Mouse (Mus musculus) frontal cortex, postnatal 14 days (tissue): ENCODE measurements at regions not wholly inside any gene's neighbourhood (a gene's known extent, or its start where the extent isn't known, plus 50 kb on each side); places are given as distances from the start of the nearest gene placed in this dataset.

Source experiments
- DNase-seq, 2 experiments: peaks; one replicate each; pipeline ENCODE4 v3.0.0; 2022; ENCODE audit warnings: low spot score in 2 of 2

DNA sequence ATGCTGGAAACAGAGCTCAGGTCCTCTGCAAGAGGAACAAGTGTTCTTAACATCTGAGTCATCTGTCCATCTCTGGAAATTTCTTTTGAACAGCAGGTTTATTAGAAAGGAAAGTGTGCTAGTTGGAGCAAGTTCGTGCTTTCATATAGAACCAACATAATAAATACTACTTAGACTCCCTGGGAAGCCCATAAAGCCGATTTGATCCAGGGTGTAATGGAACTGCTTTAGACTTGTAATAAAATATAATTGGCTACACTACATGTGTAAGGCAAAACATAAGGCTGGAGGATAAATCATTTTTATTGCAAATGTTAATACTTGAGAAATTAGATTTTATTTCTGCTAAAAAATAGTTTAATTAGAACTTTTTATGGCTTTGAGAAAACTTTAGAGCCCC lies 510.0 kb upstream of the Id4 start:
- DNase-seq: no peak

DNA sequence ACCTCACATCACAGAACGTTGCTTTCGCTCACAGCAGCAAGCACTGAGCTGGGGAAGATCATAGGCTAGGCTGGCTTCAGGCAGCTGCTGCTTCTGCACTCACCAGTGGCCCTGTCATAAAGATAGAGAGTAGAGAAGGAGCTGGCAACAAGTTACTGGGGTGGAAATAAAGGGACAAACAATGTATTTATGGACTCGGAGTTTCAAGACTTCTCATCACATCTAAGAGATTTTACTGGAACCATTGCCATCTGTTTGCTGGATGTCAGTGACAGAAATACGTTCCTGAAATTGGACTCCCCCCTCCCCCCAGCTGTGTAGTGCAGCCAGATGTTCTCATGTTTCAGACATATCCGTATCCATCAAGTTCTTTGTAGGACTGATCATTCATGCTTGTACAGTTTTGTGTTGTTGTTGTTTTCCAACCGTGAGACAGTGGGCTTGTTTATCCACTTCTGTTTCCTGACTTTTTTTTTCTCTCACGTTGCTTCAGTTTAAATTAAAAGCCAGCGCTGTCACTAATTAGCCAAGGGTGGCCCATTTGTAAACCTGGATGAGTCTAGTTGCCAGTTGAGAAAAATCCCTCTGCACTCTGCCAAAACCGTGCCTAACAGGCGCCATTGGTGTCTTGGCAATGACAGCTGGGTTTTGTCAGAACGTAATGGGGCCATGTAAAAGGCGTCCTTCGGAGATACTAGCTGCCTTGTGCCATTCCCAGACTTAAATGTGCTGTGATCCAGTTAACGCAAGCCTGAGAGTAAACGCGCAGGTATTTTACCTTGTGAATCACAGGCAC lies 496.0 kb upstream of the Id4 start:
- no peak for DNase-seq

DNA sequence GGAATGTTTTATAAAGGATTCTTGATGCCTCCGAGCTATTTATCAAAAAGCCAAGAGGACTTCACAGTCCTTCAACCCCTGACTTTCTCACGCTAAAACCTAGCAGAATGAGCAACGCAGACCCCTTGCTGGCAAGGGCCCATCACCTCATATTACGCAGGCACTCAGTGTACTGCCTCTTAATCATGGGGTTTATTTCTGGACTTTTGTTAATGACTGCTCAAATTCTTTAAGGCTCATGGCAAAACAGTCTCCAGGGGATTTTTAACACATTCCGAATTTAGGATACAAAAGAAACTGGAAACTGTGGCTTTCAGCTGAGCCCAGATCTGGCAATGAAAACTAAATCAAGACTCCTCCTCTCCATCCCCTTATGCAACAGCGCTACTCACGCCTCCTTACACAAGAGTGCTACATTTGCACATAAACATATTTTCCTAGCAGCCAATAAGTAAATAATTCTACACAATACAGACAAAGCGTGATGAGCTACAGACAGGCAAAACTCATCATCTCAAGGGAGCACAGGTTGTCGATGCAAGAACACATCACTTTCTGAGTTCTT lies 492.0 kb upstream of the Id4 start:
- no peak for DNase-seq

DNA sequence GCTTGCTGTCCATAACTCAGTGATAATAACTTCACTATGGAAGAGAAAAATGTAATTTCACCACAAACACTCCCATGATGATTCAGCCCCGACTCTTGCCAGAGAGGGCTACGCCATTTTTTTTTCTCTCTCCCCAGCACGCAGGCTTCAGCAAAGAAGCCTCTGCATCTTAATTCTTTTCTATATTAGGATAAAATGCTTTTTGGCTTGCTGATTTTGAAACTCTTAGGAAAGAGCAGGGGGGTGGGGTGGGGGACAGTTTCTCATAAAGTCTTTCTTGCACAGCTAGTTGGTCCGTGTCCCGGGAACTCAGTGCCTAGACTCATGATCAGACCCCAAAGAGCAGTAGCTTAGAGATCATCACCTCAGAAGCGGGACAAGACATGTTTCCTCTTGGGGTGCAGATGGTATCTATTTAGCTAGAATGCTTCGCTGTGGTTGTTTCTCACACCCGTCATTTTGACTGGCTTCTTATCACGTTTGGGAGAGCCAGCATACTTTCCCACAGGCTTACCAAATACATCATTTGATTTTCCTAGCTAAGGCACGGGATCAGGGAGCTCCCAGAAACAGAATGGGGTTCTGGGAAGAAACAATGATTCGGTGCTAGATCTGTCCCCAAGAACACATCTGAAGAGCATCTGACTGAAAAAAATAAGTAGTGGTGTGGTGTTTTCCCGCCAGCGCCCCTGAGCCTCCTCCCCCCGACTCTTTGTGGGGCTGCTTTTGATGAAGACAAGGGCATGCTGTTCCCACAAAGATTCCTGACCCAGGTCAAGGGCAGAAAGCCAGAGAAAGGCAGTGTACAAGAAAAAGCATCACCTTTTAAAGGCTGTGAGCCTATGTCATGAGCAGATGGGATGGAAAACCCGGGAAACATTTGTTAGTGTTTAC lies 483.6 kb upstream of the Id4 start:
- no peak for DNase-seq

DNA sequence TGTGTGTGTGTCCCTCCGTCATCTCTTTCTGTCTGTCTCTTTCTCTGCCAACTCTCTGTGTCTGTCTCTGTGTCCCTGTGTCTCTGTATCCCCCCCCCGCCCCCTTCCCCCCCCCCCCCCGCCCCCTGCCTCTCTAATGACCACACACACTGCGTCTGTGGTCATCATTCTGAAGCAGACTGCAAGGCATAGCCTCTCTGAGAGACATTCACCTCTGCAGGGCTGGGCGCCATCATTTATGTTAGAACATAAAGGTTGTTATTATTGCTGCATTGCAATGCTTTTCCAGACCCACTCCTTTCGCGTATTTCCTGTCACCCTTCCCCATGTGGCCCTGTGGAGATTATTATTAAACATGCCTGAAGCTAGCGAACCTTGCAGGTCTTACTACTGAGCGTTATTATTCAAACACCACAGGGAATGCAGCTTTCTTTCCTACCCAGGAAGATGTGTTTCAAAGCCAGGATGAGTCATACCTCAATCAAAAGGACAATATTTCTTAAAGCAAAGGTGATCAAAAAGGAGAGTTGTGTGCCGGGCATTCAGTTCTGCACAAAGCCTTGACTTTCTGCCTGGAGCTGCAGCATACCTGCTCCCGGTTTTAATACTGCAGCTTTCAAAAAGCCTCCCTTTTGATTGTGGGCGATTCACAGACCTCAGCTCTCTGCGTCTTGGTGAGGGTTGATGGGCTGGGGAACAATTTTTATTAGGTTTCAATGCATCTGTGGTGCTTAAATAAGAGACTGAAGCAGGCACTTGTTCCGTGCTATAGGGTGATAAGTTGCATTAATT lies 482.6 kb upstream of the Id4 start:
- no peak for DNase-seq

DNA sequence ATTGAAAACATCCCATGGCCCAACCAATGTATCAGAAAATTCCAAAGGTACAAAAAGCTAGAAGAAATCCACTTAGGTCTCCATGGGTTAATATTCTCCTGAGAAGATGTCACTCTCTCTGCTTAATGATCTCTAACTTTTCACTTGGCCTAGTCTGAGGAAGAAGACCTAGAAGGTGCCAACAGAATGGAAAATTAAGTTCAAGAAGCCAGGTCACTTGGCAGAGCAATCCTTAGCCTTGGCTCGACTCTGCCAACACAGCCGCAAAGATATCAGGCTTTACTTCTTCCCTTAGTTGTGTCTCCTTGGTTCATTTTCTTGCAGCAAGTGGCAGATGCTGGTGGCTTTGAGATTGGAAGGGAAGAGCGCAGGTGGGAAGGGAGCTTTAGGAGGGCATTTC lies 476.6 kb upstream of the Id4 start:
- DNase-seq: no peak

DNA sequence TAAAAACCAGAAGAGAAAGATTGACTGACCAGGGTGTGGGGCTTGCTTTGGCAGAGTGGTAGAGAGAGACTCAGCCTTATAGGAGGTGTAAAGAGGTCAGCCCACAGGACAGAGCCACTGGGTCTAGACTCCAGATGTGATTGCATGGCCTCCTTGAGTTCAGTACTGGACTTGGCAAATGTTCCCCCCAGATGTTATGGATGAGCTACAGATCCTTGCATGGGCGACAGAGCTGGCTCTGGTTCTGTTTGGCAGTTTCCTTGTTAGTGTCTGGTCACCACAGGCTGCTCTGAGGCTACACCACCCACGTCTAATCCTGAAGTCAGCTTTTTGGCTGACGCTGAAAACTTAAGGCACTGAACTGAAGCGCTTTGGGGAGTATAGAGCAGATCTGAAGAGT lies 463.2 kb upstream of the Id4 start:
- no peak for DNase-seq

DNA sequence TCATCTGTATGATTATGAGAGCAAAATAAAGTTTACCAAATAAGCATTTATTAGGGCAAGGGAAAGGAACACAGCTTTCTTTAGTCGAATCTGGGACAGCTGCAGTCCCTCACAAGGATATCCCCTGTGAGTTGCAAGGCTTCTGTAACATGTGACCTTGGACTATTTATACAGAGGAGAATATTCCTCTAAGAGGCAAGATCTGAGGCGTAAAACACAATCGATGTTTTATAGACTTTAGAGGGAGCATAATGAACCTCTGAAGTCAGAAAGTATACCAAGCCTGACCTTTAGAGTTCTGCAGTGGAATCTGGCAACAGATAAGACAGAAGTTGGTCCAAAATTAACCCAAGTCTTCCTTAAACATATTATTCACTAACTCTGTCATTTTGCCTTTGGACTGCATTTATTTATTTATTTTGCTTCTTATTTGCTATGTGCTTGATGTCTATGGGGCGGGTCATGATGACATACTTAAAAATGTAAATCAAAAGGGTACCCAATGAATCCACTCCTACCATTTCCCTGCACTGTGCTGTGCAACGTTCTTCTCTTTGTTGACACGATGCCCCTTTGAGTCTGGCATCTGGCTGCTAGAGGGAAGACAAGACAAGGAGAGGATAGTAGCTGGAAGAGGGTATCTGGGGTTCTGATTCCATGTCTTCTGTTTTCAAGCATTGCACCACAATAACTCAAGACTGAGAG lies 449.2 kb upstream of the Id4 start:
- DNase-seq: no peak

DNA sequence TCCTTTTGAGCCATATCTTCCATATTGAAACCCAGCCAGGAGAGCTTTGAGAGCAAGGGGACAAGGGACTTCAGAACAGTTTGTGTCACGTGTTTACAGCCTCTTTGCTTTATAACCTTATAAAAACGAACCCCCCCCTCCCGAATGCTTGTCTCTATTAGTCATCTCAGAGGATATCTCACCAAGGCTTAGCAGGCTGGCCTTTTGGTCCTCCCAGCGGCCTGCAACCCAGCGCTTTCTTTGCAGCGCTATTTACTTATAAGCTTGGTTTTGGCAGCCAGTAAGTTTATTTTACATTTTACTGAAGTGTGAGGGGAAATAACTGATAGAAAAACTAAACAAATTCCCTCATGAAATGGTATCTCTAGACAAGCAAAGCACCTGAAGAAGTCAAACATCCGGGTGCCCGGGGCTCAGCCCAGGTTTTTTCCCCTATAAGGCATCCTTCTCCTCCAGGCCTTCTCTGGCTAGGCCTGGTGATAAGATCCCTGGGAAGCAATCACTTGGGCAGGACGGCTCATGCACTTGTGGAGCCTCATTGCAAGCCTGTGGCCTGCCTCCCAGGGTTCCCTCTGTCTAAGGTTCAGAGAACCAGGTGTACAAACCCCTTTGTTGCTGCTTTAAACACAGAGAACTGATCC lies 442.0 kb upstream of the Id4 start:
- no peak for DNase-seq

DNA sequence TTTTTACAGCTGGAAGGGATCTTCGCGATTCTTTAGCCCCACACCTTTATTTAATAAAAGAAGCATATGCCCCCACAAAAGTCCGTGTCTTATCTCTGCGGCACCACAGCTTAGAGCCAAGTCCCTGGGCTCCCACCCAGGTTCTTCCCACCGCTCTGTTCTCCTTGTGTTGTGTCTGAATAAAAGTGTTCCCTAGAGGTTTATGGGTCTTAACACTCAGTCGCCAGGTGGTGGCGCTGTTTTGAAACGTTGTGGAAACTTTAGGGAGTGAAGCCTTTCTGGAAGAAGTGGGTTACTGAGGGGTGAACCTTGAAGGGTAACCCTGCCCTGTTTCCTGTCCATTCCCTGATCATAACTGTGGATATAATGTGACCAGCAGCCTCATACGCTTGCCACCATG lies 424.5 kb upstream of the Id4 start:
- DNase-seq: peak; percentile 11 to 33

DNA sequence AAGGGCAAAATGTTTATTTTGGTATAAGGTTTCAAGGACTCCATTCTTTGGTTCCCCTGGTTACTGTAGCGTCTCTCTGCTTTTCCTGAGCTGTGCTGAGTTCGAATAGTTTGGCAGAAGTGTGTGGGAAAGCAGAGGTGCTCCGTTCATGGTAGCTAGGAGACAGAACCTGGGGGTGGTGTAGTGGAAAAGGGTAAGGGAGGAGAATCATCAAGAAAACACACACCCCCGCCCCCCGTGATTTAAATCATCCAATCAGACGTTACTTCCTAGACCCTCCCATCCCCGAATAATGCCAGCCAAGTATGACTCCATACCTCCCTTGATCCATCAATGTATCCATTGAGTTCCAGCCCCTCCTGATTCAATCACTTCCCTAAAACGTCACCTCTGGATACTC lies 418.6 kb upstream of the Id4 start:
- peak in 1 of 2 experiments; percentile 6 for DNase-seq

DNA sequence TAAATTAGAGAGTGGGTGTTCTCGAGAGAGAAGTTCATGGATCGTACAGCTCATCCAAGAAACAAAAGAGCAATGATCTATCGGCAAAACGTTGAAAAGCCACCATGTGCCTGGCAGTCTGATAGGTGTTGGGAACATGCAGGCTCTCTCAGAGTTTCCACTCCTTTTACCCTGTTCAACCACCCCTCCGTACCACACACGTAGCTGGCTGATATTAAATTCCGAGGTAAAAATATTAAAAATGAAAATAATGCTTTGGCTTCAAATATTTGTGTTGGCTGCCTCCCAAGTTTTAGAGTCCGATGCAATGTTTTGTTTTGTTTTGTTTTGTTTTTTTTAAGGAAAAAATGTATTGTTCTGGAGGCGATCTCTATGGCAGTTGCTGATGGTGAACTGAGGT lies 418.0 kb upstream of the Id4 start:
- DNase-seq: no peak

DNA sequence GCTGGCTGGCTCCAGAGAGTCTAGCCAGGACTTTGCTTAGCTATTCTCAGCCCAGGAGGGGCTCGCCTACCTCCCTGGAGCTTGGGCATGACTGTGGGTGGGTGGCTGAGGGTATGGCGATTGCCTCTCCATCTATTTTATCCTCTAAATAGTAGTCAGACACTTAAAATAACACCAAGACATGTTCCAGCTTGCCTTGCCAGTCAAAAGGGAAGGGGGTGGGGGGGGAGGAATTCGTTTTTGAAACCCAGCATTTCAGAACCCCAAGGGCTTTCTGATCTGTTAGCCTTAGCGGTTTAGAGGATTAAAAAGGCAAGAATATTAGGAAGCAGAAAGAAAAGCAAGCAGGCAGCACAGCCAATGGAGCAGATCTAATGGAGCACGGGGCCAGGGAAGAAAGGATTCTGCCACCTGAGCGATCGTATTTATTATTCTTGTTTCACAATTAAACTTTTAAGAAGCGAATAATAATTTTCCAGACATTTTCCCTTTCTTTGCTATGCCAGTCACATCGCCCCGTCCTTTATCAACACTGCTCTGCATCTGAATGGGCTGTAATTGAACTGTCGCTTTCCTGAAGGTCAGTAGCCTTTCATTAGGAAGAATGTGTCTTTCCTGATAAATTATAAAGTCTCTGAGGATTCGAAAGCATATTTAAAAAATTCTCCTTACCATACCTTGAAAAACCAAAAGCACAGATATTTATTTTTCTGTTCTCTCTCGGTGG lies 417.3 kb upstream of the Id4 start:
- DNase-seq: no peak

DNA sequence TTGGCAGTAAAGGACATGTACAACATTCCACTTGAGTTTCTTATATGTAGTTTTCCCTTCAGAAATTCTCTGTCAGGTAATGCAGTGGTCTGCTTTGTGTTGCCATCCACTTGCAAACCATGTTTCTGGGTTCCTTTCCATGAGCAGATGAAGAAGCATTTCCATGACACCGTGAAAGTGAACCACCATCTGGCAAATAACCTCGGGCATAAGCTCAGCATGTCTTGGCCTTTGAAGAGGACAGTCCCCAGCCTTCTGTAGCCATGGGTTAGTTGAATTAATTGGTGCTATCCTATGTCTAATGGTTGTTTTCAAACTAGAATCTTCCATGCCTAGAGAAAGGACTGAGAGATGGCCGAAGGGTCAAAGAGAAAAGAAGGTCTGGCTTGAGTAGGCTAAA lies 414.3 kb upstream of the Id4 start:
- DNase-seq: no peak

DNA sequence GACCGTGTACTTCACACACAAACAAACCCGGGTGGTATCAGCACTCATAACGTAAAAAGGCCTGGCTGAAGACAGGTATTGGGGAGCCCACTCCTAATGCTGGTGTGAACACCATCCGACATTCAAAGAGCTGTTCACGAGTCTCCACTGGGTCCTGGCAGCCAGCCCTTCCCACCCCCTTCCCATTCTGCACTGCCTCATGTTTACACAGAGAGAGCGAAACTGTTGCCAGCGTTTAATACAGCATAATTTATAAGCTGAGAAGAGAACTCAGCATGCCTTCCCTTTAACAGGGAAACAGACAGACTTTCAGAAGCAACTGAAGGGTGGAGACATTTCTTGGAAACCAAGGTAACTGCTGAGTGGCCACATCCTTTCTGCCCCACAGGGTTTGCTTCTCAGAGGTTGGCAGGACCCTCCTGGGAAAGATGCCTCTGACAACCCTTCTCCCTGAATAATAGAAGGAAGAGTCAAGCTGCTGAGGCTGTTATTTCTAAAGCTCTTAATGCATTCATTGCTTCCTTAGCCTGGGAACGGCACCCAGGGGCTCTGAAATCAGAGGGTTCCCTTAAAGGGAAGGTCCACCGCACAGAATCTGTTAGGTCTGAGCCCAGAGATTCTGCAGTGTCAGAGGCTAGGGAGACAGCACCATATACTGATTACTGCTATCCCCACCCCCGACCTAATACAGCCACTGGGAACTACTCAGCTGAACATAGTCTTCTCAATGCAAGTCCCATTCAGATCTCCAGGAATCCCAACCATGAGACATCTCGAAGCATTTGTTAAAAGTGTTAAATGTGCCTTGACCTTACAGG lies 412.4 kb upstream of the Id4 start:
- peak; percentile 13 to 16 for DNase-seq

DNA sequence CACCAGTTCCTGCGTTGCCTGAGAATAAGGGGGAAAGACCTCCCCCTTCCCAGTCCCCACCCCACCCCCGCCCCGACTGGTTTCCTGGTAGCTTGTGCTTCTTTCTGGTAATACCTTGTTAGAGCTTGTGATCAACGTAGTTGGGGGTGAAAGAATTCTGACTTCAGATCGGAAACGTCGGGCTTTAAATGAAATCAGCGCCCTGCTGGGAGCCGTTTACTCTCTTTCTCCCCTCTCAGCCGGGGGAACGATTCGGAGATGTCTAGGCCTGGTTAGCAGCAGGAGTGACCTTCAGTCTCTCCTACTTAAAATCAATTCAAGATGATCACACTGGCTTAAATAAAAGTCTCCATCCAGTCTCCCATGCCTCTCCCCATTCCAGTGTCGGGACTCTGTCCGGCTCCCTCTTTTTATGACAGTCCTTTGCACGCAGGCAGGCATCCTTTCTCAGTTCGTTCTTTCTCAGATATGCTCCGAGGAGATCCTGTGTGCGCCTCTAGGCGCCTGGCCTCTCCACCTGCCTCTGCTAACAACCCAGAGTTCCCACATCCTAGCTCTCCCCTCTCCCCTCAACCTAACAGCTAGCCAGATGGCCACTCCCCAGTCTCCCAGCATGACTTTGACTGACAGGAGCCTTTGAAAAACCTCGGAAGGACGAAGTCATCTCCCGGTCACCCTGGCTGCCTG lies 405.5 kb upstream of the Id4 start:
- DNase-seq: no peak

DNA sequence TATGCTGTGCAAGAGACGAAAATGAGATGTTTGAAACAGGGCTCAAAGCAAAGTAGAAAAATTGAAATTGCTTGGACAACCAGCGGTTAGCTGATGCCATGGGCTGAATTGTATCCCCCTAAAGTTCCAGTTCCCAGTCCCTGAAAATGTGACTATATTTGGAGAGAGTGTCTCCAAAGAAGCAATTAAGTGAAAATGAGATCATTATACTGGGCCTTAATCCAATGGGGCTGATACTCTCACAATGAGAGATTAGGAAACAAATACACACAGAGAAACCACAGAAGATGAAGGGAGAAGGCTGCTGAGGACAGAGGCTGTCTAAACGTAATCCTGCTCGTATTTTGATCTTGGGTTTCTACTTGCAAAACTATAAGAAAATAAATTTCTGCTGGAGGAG lies 402.1 kb upstream of the Id4 start:
- DNase-seq: no peak

DNA sequence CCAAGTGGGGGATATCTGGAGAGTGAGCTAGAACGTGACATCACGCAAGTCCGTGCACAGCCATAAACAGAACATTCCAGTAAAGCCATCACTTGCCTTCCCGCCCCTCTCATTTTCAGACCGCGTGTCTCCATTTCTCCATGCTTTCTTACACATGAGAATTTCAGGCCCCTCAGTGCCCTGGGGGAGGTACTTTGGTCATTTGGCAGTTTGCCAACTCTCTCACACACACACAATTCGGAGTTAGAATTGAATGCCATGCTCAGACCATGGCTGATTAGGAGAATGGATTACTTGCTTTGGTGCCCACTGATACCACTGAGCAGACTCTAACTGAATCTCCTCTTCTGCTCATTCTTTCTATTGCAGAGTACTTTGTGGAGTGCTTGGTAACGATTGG lies 400.7 kb upstream of the Id4 start:
- DNase-seq: no peak

DNA sequence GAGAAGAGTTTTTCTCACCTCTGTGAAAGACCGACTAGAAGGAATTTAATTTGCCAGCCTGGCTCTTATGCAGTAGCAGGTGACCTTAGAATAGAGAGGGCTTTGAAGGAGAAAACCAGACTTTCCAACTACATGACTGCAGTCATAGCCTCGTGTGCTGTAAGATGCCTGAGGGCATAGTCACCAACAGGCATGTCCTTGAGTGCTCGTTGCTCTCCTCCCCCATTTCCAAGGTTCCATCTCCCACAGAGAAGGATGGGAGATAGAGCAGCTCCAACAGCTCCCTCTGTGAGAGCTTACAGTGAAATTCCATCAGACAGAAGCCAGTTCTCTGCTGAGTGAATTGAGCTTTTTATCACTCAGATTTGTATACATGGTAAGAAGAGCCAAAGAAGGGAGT lies 398.1 kb upstream of the Id4 start:
- DNase-seq: no peak
